Mouse (Mus musculus) splenic B cell, adult 2 months (primary cell): ENCODE data around the gene Sv2b.

Source experiments
- DNase-seq: peaks from one replicate; pipeline ENCODE4 v3.0.0-alpha.2; 2011; ENCODE audit warnings: low read depth, low spot score
- H3K27me3 ChIP-seq: 2 replicates; pipeline ENCODE4 v1.6.1; 2012; ENCODE audit warnings: mild to moderate bottlenecking, low read length, moderate library complexity, mixed read lengths; ENCODE audit not compliant: control insufficient read depth, poor library complexity, insufficient read depth, severe bottlenecking
- H3K36me3 ChIP-seq: 2 replicates; pipeline ENCODE4 v1.6.1; 2012; ENCODE audit warnings: mild to moderate bottlenecking, low read length, moderate library complexity, mixed read lengths; ENCODE audit not compliant: control insufficient read depth, poor library complexity, insufficient read depth, severe bottlenecking

The Sv2b gene

DNA sequence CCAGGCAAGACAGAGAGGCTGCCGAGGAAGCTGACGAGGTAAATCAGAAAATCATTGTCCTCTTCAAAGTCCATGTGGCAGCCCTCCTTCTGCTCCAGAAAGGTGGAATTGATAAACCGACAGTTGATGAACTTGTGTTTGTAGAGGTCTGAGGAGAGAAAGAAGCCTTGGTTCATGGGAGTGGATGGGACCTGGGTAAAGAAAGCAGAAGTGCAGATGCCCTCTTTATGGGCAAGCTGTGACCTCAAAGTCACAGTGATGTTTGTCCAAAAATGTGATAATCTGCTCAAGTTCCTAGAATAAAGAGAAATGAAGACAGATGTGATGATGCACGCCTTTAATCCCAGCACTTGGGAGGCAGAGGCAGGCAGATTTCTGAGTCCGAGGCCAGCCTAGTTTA is 185.0 kb downstream of the Sv2b start:
- no peak for DNase-seq
- Histone ChIP-seq H3K36me3 (no peaks in the 10 kb centered on the region), H3K27me3 (no peaks in the 10 kb centered on the region)

DNA sequence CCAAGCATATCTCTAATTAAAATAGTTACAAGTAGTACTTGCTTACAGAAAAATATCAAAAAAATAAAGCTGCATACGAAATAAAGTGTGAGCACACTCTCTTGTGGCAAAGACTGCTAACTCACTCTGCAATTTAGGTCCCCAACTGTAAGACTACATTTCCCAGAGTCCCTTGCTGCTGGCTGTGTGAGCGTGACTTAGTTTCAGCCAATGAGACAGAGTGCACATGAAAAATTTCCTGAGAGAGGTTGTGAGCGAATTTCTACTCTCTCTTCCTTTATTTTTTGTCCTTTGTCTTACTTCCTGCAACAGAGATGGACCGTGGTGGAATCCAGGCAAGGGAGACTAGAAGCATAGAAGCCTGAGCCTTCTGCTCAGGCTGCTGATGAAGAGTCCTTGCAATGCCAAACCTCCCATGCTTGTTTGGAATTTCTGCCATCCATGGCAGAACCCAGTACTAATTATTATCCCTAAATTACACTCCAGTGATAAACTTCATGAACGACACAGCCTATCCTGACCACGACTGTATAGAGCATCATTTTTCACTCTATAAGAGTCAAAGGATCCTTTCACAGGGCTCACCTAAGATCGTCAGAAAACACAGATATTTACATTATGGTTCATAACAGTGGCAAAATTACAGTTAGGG is 190.9 kb downstream of the Sv2b start:
- Histone ChIP-seq H3K36me3 (no peaks in the 10 kb centered on the region), H3K27me3 (no peaks in the 10 kb centered on the region)
- peak; percentile 56 for DNase-seq

DNA sequence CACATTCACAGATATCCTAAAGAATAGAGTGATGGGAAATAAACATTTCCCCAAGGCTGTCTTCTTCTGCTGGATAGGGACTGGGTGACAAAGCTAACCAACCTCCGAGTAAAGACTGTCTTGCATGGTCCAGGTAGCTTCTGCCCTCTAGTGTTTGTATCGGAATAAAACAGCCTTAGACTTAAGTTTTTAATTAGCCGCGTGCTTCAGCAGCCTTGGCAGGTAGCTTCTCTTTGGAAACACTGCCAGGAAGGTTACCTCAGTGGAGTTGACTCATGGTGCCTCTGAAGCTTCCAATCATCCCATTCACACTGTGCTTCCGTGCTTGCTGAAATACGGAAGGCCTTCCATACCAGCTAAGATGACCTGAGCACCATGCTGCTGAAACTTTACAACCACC is 198.4 kb downstream of the Sv2b start:
- Histone ChIP-seq H3K36me3 (no peaks in the 10 kb centered on the region), H3K27me3 (no peaks in the 10 kb centered on the region)
- DNase-seq = peak; percentile 55

DNA sequence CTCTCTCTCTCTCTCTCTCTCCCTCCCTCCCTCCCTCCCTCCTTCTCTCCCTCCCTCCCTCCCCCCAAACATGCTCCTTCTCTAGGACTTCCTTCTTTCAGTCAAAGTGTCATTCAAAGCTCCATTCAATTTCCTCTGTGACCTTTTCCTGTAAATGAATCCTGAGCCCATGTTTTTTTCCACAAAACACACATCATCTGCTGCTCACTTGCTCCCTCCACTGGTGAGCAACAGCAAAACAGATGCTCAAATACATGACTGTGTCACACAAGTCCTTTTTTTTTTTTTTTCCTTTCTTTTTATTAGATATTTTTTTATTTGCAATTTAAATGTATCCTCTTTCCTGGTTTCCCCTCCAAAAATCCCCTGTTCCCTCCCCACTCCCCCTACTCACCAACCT is 201.6 kb downstream of the Sv2b start:
- no peaks in the 10 kb centered on the region for H3K36me3 ChIP-seq
- DNase-seq = peak; percentile 3
- H3K27me3 ChIP-seq = no peaks in the 10 kb centered on the region

DNA sequence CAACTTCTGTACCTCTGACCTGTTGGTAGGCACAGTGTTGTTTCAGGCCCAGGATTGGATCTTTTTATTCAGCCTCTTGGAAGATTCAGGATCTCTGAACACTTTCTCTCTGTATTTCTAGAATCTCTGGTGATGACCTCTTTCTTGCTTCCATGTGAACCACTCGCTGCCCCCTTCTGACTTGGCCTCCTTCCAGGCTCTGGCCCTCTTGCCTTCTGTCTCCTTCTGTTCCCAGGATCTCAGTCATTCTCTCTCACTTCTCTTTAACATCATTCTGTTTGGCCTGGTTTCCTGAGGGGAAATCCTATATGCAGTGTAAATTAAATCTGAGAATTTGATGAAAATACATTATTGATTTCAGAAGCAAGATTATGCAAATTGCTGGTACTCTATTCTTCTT is 205.2 kb downstream of the Sv2b start:
- DNase-seq = no peak
- H3K36me3 ChIP-seq = no peaks in the 10 kb centered on the region
- H3K27me3 ChIP-seq = no peaks in the 10 kb centered on the region

DNA sequence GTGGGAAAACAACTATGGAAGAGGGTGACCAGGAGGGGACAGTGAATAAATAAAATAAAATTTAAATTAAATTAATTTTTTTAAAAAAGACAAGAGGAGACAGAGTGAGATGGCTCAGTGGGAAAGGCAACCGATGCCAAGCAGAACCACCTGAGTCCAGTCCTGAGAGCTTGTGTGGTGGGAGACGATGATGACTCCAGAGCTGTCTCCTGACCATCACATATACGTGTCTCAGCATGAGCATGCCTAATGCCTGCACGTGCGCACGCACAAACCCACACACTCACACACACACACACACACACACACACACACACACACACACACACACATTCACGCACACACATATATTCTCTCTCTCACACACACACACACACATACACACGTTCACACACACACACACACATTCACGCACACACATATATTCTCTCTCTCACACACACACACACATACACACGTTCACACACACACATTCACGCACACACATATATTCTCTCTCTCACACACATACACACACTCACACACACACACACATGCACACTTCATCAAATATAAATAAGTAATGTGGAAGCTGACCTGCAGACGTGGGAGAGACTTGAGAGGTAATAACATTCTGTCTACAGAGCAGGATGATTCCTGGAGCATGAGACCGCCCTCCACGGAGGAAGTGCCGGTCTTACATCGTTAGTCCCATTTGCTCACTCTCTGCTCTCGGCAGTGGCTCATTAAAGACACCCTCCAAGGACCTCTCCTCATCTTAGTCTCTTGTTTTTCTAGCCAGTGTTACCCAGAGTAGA is 206.3 kb downstream of the Sv2b start:
- no peaks in the 10 kb centered on the region for H3K36me3 ChIP-seq
- H3K27me3 ChIP-seq = no peaks in the 10 kb centered on the region
- DNase-seq = no peak

DNA sequence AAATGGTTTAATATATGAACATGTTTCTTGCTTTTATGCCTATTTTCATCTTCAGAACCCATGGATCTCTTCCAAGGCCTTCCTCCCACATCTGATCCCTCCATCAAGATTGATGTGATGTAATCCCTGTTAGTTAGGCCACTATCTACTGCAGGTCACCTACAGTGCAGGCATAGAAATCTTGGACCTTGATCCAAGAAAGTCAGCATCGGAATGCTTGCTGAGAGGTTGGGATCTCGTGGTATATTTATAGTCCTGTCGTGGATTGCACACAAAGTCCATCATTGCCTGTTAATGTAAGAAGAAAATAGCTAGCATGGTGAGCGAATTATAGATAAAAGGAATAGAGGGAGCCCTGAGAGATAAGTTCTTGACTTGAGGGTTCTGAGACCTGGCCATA is 223.6 kb downstream of the Sv2b start:
- Histone ChIP-seq H3K36me3 (no peaks in the 10 kb centered on the region), H3K27me3 (no peaks in the 10 kb centered on the region)
- no peak for DNase-seq

DNA sequence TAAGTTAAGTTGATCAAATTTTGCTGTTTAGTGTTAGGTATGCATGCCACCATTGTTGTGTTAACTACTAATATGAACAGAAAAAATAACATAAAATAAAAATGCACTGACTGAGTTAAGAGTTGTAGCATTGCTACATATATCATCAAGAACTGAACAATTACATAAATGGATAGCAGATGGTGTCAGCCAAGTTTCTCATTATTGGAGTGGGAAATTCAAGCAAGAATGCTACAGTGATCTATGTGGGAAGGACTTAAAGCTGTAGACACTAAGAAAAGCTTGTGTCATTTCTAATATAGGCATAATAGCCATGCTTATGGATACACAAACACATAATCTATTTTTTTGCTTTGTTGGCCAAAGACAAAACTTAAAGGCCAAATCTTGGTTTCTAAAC is 228.9 kb downstream of the Sv2b start:
- DNase-seq = no peak
- H3K27me3 ChIP-seq = no peaks in the 10 kb centered on the region
- H3K36me3 ChIP-seq = no peaks in the 10 kb centered on the region

DNA sequence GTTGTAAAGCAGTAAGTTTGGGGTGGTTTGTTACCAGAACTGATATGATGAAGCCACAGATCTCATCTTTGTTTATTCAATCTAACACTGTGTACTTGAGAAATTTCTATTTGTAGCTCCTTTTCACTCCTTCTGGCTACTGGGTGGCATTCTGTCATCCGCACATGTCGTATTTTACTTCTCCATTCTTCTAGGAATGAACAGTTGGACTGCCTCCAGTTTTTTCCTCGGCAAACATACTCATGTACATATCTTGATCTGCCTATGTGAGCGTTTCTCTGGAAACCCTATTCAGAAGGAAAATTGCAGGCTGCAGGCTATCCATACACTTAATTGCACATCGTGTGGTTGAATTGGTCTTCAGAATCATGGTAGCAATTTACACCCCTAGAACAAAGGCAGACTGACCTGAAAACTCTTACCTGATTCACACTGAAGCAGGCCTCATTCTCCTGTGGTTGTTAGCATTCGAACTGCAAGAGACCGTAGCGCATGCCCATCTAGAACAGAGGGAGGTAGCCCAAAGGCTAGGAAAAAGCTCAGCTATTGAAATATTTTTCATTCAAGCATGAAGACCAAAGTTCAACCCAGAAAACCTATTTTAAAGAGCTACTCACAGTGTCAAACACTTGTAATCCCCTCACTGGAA is 231.4 kb downstream of the Sv2b start:
- Histone ChIP-seq H3K36me3 (no peaks in the 10 kb centered on the region), H3K27me3 (no peaks in the 10 kb centered on the region)

More for the DNA sequence above, 231.4 kb downstream of the Sv2b start:
- DNase-seq = no peak
